Mouse (Mus musculus): ENCODE data around the gene Znrf2. TPM values are rescaled to one million over a fixed set of nuclear protein-coding genes. Genes with fewer than 3 reads are reported as not detected.

The Znrf2 gene
- total RNA-seq, 2 experiments from 2014 or later: 12.6 to 14.6 TPM

DNA sequence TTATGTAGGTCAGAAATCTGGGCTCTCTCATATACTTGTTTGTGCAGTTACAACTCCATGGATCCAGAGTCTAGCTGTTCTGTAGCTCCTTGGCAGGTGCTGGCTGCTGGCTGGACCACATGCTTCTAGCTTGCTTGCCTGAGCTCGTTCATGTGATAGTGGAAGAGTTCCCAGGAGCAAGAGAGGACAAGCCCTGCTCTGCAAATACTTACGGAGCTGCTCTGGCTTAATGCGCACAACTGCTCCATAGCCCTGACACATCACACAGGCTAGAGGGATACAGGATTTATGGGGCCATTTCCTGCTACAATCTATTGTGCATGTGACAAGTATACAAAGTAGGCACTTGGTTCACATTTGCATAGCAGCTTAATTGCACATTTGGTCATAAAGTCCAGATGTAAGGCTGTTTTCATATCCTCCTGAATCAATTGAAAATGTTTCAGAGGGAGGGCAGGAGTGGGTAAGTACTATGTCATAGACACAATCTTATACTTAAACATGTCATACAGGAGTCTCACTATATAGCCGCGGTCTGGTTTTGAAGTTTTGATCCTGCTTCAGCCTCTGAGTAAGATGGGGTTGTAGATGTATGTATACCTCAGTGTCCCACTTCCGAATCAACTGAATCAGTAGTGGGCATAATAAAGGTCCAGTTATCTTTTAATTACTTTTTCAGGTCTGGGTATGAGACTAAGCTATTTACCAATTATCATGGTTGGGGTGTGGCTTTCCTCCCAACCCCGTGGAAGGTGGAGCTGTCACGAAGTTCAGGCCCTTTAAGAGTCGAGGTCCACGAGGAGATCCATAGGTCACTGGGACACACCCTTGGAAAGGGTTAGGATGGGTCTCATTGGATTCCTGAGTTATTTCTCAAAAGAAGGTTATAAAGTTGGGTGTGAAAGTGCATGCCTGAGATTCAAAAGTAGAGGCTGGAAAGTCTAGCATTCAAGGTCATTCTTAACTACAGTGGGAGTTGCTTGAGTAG, 89.6 kb downstream of the Znrf2 start:
- DNase-seq (ENCODE audit: low spot score in 2 of 2): no peak

DNA sequence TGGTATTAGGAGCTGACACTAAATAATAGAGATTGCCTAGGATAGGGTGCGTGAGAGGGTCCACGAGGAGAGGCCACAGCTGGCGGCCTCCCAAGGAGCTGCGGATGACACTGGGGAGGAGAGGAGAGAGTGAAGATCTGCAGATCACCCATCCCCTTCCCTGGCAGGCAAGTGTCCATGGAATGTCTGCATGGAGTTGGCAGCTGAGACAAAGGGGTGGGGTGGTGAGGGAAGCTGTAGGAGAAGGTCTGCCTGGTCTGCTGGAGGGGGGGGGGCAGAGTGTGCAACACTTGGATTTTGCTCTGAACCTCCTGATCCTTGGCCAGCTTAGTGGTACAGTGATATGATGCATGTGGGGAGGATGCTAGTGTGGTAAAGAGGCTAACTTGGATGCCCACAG, 98.3 kb downstream of the Znrf2 start:
- DNase-seq (ENCODE audit: low spot score in 2 of 2): no peak

DNA sequence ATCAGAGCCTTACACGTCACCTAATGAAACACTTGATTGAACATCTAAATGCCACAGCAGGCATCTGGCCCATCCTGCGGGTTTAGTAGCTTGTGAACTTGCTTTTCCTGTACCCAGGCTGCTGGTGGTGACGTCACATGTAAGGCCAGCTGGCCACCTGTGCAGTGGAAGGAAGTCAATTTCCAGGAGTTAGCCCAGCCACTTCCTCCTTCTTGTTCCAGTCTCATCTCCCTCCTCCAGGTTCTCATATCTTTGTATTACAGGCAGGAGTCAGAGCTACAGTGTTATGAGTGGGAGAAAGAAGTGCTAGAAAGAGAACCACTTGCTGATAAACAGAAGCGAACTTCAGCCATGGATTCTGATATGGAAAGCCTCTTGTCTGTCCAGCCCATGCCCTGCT, 99.4 kb downstream of the Znrf2 start:
- DNase-seq (ENCODE audit: low spot score in 2 of 2): no peak

DNA sequence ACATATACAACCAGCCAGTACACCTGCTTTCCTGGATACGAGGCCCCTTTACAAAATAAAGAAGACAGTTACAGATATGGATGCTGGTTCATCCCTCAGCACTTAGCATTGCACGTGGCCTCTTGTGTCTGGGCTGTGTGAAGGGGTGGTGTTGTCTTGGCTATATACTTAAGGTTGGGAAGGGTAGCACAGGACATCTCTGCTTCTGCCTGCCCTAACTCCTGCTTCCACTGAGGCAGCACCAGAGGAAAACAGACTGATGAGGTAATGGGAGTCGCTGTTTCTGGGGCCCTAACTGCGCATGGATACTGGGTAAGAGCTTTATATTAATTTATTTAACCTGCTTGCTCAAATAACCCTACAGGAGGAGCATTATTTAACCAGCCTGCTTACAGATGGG, 100.2 kb downstream of the Znrf2 start:
- no peak for DNase-seq (ENCODE audit: low spot score in 2 of 2)

DNA sequence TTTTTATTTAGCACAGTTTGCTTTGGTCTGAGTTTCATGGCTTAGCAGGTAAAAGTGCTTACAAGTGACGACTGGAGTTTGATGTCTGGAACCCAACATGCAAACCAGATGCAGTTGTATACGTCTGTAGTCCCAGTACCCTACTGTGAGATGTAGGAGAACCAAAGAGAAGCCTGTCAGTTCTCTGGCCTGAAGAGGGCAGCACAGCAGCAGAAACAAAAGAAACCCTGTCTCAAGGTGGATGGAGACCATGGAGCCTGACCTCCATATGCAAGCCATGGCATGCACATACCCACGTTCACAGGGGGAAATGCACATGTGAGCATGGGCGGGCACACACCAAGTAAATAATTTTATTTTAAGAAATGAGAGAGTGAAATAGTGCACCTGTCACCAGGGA, 100.8 kb downstream of the Znrf2 start:
- peak; percentile 31 to 45 for DNase-seq (ENCODE audit: low spot score in 2 of 2)

DNA sequence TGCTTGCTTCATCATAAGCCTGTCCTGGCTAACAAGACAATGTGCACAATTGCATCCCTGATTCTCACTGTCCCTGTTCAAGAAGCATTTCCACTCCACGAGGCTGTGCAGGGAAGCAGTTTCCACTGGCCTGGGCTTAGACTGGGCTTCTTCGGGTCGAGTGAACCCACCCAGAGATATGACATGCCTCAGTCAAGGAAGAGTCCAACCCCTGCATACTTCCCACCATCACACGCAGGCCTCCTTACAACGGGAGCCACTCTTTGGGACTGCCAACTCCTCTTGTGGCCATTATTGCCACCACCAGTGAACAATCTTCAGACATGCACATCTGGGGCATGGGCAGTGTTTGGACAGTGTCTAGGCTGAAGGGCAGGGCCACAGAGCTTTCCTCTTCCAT, 101.8 kb downstream of the Znrf2 start:
- no peak for DNase-seq (ENCODE audit: low spot score in 2 of 2)

DNA sequence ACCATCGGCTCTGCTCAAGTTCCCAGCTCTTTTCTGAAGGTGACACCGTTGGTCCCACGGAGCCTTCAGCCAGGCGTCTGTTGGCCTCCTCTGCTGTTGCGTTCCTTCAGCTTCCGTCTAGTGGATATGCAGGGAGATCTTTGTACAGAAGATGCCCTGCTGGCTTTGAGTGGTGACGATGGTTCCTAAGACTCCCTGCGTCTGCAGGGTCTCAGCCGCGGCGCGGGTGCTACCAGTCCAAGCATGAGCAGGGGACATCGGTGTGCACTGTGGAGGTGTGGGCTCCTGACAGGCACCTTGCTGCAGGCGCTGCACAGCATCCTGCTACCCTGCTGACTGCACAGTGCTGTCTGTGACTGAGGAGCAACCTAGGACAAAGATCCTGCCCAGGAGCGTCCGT, 107.8 kb downstream of the Znrf2 start:
- DNase-seq (ENCODE audit: low spot score in 2 of 2): no peak

DNA sequence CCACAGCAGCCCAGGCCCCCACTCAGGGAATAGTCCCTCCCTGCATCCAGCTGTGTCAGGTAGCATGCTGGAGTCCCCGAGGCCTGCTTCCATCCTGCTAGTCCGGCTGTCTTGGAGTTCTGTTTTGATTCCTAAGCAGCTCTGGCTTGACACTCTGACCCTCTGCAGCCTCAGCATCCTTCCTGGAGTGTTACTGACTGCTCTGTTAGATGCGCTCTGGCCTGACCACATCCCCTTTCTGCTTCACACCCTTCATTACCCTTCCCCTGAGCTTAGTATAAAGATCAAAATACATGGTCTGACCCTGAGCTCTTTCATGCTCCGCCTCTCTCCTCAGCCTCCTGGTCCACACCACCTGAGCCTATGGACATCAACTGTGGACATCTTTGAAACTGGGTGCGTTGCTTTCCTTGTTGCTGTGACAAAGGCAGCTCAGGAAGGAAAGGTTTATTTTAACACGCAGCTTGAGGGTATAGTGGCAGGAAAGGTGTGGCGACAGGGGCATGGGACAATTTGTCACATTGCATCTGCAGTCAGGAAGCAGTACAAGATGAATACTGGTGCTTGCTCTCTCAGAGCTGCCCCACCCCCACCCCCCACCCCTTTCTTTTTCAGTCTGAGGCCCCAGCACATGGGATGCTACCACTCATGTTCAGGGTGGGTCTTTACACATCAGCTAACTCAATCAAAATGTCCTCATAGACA, 109.2 kb downstream of the Znrf2 start:
- DNase-seq (ENCODE audit: low spot score in 2 of 2): no peak

DNA sequence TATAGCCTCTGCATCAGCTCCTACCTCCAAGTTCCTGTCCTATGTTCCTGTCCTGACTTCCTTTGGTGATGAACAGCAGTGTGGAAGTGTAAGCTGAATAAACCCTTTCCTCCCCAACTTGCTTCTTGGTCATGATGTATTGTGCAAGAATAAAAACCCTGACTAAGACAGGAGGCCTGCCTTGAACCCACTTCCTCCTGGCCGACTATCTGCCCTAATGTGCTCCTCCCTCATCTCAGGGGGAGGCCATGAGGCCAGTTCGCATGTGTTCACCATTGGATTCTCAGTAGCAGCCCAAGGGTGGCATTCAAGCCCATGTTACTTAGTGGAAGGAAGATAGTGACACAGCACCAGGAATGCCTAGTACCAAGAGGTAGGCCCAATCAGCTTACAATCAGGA, 110.2 kb downstream of the Znrf2 start:
- no peak for DNase-seq (ENCODE audit: low spot score in 2 of 2)

DNA sequence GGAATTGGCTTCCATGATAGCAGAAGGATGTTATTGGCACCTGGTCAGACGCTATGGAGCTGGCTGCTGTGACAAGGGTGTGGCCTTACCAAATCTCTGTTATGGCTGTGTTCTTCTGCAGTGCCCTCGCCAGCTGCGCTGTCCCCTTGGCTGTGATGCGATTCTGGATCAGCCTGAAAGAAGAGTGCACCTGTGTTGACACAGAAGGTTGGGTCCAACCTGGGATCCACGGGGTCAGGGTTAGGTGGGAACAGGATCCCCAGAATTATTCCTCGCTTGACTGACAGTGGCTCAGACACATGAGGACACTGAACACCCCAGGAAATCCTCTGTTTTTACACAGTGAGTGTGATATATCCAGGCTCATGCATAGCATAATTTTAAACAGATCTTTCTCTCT, 111.2 kb downstream of the Znrf2 start:
- no peak for DNase-seq (ENCODE audit: low spot score in 2 of 2)

DNA sequence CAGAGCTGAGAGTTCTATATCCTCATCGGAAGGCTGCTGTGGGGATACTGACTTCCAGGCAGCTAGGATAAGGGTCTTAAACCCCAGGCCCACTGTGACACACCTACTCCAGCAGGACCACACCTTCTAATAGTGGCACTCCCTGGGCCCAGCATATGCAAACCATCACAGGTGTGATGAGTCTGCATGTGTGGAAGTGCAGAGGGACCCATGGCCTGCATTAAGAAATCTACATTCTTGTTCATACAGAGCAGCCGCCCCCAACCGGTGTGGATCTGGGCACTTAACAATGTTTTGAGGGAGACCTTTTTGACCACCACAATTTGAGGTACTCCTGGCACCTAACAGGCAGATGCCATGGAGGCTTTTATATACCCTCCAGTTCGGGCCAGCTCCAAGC, 114.9 kb downstream of the Znrf2 start:
- no peak for DNase-seq (ENCODE audit: low spot score in 2 of 2)

DNA sequence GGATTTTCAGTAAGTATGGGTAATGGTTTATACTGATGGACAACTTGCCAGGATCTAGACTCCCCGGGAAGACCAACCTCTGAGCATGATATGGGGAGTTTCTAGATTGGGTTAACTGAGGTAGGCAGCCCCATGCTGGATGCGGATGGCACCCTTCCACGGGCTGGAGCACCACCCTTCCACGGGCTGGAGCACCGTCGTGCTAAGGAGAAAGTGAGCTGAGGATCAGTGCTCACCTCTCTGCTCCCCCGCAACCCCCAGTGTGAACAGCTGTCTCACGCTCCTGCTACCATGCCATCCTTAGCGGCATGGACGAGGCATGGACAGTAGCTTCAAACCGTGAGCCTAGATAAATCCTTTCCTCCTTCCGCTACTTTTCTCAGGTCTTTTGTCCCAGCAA, 115.8 kb downstream of the Znrf2 start:
- DNase-seq (ENCODE audit: low spot score in 2 of 2): no peak

DNA sequence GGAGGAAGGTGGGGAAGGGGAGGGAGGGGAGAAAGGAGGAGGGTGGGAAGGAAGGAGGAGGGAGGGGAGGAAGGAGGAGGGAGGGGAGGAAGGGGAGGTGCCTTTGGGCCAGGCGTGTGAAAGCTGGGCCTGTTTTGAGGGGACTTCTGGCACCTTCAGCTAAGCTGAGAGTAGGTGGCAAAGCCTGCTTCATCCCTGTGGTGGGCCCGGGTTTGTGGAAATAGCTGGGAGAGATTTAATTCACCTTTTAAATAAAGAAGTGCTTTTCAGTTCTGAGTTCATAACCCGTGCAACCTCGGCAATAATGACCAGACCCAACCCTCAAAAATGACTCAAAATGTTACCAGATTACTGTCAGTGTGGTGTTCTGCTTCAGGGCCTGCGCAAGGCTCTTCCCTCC, 116.5 kb downstream of the Znrf2 start:
- no peak for DNase-seq (ENCODE audit: low spot score in 2 of 2)

DNA sequence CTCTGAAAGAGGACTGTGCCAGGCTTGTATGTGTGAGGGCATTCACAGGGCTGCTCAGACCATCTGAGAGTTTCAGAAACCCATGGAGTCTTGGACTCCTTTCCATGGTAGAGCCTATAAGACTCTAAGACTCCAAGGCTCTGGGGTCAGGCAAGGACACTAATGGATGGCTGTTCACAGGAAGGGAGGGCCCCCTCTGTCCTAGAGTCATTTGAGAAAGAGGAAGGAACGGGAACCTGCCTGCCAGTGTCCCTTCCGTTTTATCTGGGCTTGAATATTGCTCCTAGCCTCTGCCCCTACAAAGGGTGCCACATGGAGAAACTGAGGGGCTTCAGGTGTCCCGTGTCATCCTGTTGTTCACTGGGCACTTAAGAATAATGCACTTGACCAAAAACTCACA, 117.2 kb downstream of the Znrf2 start:
- no peak for DNase-seq (ENCODE audit: low spot score in 2 of 2)

DNA sequence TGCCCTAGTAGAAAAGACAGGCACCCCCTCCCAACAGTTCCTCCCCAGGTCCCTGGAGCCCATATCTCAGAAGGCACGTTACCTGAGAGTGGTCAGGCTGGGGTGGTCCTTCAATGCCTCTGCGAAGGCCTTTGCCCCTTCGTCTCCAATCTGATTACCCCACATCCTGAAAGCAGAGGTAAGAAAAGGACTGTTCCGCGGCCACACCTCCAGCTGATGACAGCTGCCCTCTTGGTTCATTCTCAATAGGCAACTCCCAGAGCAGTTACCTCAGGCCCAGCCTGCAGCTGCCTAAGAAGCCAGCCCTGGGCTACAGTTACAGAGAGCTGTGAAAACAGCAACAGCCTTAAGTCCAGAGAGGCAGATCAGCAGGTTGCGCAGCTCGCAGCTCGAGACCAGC, 117.6 kb downstream of the Znrf2 start:
- DNase-seq (ENCODE audit: low spot score in 2 of 2): no peak

DNA sequence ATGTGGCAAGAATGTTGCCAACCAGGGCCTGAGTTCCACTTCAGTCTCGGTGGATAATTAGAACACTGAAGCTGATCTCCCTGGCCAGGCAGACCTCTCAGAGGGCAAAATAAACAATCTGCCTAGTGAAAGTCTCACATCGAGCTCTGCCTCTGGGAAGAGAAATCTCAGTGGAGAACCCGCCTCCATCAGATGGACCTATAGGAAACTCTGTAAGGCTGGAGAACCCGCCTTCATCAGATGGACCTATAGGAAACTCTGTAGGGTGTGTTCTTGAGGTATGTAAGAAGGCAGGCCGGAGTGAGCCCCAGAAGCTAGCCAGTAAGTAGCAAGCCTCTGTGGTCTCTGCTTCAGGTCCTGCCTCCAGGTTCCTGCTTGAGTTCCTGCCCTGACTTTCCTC, 118.2 kb downstream of the Znrf2 start:
- DNase-seq (ENCODE audit: low spot score in 2 of 2): no peak

DNA sequence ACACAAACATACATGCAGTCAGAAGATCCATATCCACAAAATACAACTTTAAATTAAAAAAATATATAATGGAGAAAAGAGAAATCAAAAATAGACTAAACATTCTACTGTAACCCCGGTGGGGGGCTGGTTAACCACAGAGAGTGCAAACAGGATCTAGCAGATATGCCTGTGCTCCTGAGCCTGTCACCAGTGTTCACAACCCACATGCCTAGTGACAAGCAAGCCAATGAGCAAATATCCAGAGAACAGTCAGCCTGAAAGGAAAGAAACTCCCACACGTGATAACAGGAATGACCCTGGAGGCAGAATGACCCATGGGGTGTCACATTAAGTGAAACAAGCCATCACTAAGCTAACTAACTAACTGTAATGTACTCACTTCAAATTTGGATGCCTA, 119.8 kb downstream of the Znrf2 start:
- no peak for DNase-seq (ENCODE audit: low spot score in 2 of 2)

DNA sequence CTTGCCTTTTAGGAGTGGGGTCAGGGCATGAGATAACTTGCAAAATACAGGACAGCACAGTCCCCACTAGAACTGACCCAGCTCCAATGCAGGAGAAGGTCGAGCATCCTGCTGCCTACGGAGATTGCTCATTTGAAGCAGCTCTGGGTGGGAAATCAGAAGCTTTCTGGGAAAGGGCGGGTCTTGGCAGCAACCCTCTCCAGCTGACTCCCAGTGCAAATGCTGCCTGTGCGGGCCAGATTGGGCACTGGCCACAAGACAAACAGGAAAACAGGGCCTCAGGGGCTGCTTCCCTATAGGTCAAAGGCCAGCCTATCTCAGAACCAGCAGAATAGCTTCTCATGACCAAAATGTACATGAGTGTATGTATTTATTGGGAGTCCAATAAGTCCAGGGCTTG, 122.9 kb downstream of the Znrf2 start:
- DNase-seq (ENCODE audit: low spot score in 2 of 2): no peak

DNA sequence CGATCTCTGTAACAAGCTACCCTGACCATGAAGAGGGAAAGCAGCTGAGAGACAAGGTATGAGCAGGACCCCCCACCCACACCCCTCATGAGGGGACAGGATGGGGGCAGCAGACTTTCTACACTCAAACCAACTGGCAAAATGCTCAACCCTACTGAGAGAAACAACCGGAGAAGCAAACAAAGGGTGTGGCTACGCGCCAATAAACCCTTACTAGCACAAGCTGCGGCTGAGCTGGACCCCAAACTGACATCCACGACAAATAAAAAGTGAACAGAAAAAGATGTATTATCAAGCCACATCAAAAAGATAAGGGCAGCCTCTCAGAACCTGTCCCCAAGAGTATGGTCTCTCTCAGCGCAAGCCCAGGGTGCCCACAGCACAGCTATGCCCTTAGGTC, 123.4 kb downstream of the Znrf2 start:
- no peak for DNase-seq (ENCODE audit: low spot score in 2 of 2)

DNA sequence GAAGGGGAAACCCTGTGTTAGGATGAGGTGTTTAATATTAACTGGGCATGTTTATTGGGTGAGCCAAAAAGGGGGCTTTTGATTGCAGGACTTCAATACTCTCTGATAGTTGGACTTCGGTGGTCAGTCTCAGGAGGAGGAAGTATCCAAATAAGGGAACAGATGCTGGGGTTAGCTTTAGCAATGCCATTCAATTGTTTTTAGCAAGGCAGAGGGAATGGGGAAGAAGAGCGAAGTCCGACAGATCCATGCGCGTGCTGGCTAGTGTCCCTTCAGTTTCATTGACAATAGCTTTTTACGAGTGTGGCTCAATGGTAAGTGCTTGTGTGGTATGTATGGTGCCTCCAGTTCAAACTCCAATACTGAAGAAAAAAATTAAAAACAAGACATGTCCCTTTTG, 124.4 kb downstream of the Znrf2 start:
- DNase-seq (ENCODE audit: low spot score in 2 of 2): no peak

Measured in left cerebral cortex, adult 18-20 months (tissue).